Mouse (Mus musculus) macrophage (primary cell): Measurements from ENCODE around the gene Mog. TPM values are rescaled to one million over a fixed set of nuclear protein-coding genes. Genes with fewer than 3 reads are reported as not detected.
"Not testable (repeated sequence)": the region's sequence is repeated elsewhere in the genome, so short reads cannot be mapped to it uniquely, and the experiment has no call there.

Experiments used
- H3K27ac ChIP-seq: fragments of 350-480 bp; formaldehyde crosslinking; 2 replicates; pipeline ENCODE4 v1.9.0; 2021
- H3K36me3 ChIP-seq: fragments of 350-480 bp; formaldehyde crosslinking; 2 replicates; pipeline ENCODE4 v1.9.0; 2021; ENCODE audit errors: inconsistent target
- H3K4me3 ChIP-seq: fragments of 350-480 bp; formaldehyde crosslinking; 2 replicates; pipeline ENCODE4 v1.9.0; 2021; ENCODE audit errors: inconsistent target
- H3K79me2 ChIP-seq: fragments of 350-480 bp; formaldehyde crosslinking; 2 replicates; pipeline ENCODE4 v1.9.0; 2021; ENCODE audit errors: inconsistent target
- WGBS: methylation state at CpG from one replicate; pipeline ENCODE4 v1.1.7; 2026; ENCODE audit warnings: inconsistent platforms; ENCODE audit not compliant: missing documents; 5-methylcytosine and 5-hydroxymethylcytosine counted together
- polyA plus RNA-seq: library from polyadenylated mRNA; stranded (reverse); fragments of 250-400 nt; gene quantifications from 3 replicates; pipeline ENCODE4 v1.2.4, GENCODE M21; 2018; ENCODE audit warnings: inconsistent platforms

Mog gene
- polyA plus RNA-seq, 1 experiment from 2014 or later, result not detected

GRCm38 (mm10) chr17:37019242-37019641, 4.0 kb downstream of the Mog start:
- H3K4me3 ChIP-seq, H3K36me3 ChIP-seq, H3K79me2 ChIP-seq, H3K27ac ChIP-seq: not testable (repeated sequence)
- 91% methylated on average over 2 of the region's 5 CpGs for WGBS

- WGBS, result 95% methylated on average over 3 of the region's 3 CpGs
- H3K36me3 ChIP-seq, result no peaks in the 10 kb centered on the region
- no peak overlapping the region for H3K4me3 ChIP-seq
- no peak overlapping the region for H3K27ac ChIP-seq
- no peaks in the 10 kb centered on the region for H3K79me2 ChIP-seq
Observed at GRCm38 (mm10) chr17:37018328-37018727, 4.9 kb downstream of the Mog start.

- H3K79me2 ChIP-seq, result no peaks in the 10 kb centered on the region
- no peak overlapping the region for H3K27ac ChIP-seq
- no peak overlapping the region for H3K4me3 ChIP-seq
- no peaks in the 10 kb centered on the region for H3K36me3 ChIP-seq
Observed at GRCm38 (mm10) chr17:37016333-37016732, 6.9 kb downstream of the Mog start.

- 92% methylated on average over 5 of the region's 5 CpGs for WGBS
- Histone ChIP-seq H3K4me3 (no peak overlapping the region), H3K79me2 (no peaks in the 10 kb centered on the region), H3K36me3 (no peaks in the 10 kb centered on the region), H3K27ac (no peak overlapping the region)
Observed at GRCm38 (mm10) chr17:37012141-37012540, 11.1 kb downstream of the Mog start.

- no peaks in the 10 kb centered on the region for H3K79me2 ChIP-seq
- no peaks in the 10 kb centered on the region for H3K36me3 ChIP-seq
- no peak overlapping the region for H3K4me3 ChIP-seq
- H3K27ac ChIP-seq, result no peak overlapping the region
- 93% methylated on average over 3 of the region's 3 CpGs for WGBS
Observed at GRCm38 (mm10) chr17:37011719-37012118, 11.5 kb downstream of the Mog start.

GRCm38 (mm10) chr17:37009460-37010042, 13.6 kb downstream of the Mog start:
- Histone ChIP-seq H3K79me2 (no peaks in the 10 kb centered on the region), H3K27ac (no peak overlapping the region), H3K4me3 (no peak overlapping the region), H3K36me3 (no peaks in the 10 kb centered on the region)
- WGBS, result 43% methylated on average over 17 of the region's 17 CpGs

- Histone ChIP-seq H3K4me3 (no peak overlapping the region), H3K36me3 (no peaks in the 10 kb centered on the region), H3K79me2 (no peaks in the 10 kb centered on the region), H3K27ac (no peak overlapping the region)
- 95% methylated on average over 6 of the region's 6 CpGs for WGBS
Observed at GRCm38 (mm10) chr17:37008161-37008560, 15.0 kb downstream of the Mog start.

GRCm38 (mm10) chr17:37003366-37003765, 19.8 kb downstream of the Mog start:
- Histone ChIP-seq H3K79me2 (no peaks in the 10 kb centered on the region), H3K27ac (no peak overlapping the region), H3K4me3 (no peak overlapping the region), H3K36me3 (no peaks in the 10 kb centered on the region)
- WGBS, result 70% methylated on average over 4 of the region's 4 CpGs

- WGBS, result 5% methylated on average over 46 of the region's 49 CpGs
- no peak overlapping the region for H3K27ac ChIP-seq
- H3K36me3 ChIP-seq, result no peaks in the 10 kb centered on the region
- H3K4me3 ChIP-seq, result no peak overlapping the region
- no peaks in the 10 kb centered on the region for H3K79me2 ChIP-seq
Observed at GRCm38 (mm10) chr17:37002364-37003330, 20.6 kb downstream of the Mog start.

- H3K27ac ChIP-seq, result no peak within 1 kb of the TSS
- H3K4me3 ChIP-seq, result no peak within 1 kb of the TSS
- WGBS, result 96% methylated on average over 7 of the region's 7 CpGs
- no peaks in the 10 kb centered on the region for H3K36me3 ChIP-seq
- H3K79me2 ChIP-seq, result no peaks in the 10 kb centered on the region
Observed at GRCm38 (mm10) chr17:37000863-37001262, 22.3 kb downstream of the Mog start, which contains the start of gene Zfp57. TSS of gene Zfp57 (plus strand) at chr17:37001163.

GRCm38 (mm10) chr17:36998477-36998876, 24.7 kb downstream of the Mog start:
- Histone ChIP-seq H3K36me3 (no peaks in the 10 kb centered on the region), H3K27ac (no peak overlapping the region), H3K4me3 (no peak overlapping the region), H3K79me2 (no peaks in the 10 kb centered on the region)
- WGBS, result 79% methylated on average over 2 of the region's 2 CpGs

- H3K79me2 ChIP-seq, result no peaks in the 10 kb centered on the region
- H3K27ac ChIP-seq, result no peak overlapping the region
- H3K4me3 ChIP-seq, result no peak overlapping the region
- WGBS, result 30% methylated on average over 7 of the region's 7 CpGs
- no peaks in the 10 kb centered on the region for H3K36me3 ChIP-seq
Observed at GRCm38 (mm10) chr17:36997033-36997735, 26.0 kb downstream of the Mog start.

- Histone ChIP-seq H3K36me3 (no peaks in the 10 kb centered on the region), H3K79me2 (no peaks in the 10 kb centered on the region), H3K27ac (no peak overlapping the region), H3K4me3 (no peak overlapping the region)
- WGBS, result 95% methylated on average over 3 of the region's 3 CpGs
Observed at GRCm38 (mm10) chr17:36995448-36995847, 27.8 kb downstream of the Mog start.

GRCm38 (mm10) chr17:36994528-36994927, 28.7 kb downstream of the Mog start:
- Histone ChIP-seq H3K79me2 (no peaks in the 10 kb centered on the region), H3K36me3 (no peaks in the 10 kb centered on the region), H3K4me3 (no peak overlapping the region), H3K27ac (no peak overlapping the region)
- WGBS, result 80% methylated on average over 1 of the region's 2 CpGs
